Mouse (Mus musculus) intestine, embryonic 15.5 days (tissue): ENCODE results near the gene Rnaseh2a. TPM values are rescaled to one million over a fixed set of nuclear protein-coding genes. Genes with fewer than 3 reads are reported as not detected.
A peak's percentile ranks its signal among the peaks of the same experiment; 100 is the strongest.

Experiments used
- ATAC-seq: fragments of 200-750 bp; cut with Nextera tagmentation; 2 replicates; pipeline ENCODE4 v1.8.0; 2017; ENCODE audit warnings: moderate TSS enrichment, moderate library complexity
- H3K27ac ChIP-seq: fragments of 300-500 bp; sonication (generic); 2 replicates; pipeline ENCODE4 v1.5.1; 2015; ENCODE audit warnings: mild to moderate bottlenecking, inconsistent platforms
- H3K27me3 ChIP-seq: fragments of 300-500 bp; sonication (generic); replicated peaks from 2 replicates; pipeline ENCODE4 v1.6.1; 2015; ENCODE audit warnings: inconsistent platforms
- H3K36me3 ChIP-seq: fragments of 300-500 bp; sonication (generic); 2 replicates; pipeline ENCODE4 v1.6.1; 2015; ENCODE audit warnings: inconsistent platforms
- H3K4me1 ChIP-seq: fragments of 300-500 bp; sonication (generic); replicated peaks from 2 replicates; pipeline ENCODE4 v1.6.1; 2015; ENCODE audit warnings: inconsistent platforms
- H3K4me2 ChIP-seq: fragments of 300-500 bp; sonication (generic); replicated peaks from 2 replicates; pipeline ENCODE4 v1.6.1; 2015; ENCODE audit warnings: mild to moderate bottlenecking, inconsistent platforms
- H3K4me3 ChIP-seq: fragments of 300-500 bp; sonication (generic); replicated peaks from 2 replicates; pipeline ENCODE4 v1.5.1; 2015; ENCODE audit warnings: inconsistent platforms
- H3K9ac ChIP-seq: fragments of 300-500 bp; sonication (generic); 2 replicates; pipeline ENCODE4 v1.6.1; 2015; ENCODE audit warnings: inconsistent platforms
- H3K9me3 ChIP-seq: fragments of 300-500 bp; sonication (generic); 2 replicates; pipeline ENCODE4 v1.6.1; 2016; ENCODE audit warnings: inconsistent platforms
- WGBS: fragments of 180-500 bp; shearing (Covaris S2); methylation state at CpG from one replicate; pipeline ENCODE4 v1.1.7; 2015; 5-methylcytosine and 5-hydroxymethylcytosine counted together
- polyA plus RNA-seq: library from polyadenylated mRNA; unstranded; fragments of >200 nt; fragmentation: Nextera tagmentation; extraction: Ambion mirVana; gene quantifications from 2 replicates; pipeline ENCODE4 v1.2.1, GENCODE M21; 2015

Gene Rnaseh2a
- 116 and 117 TPM in 2 replicates for polyA plus RNA-seq

DNA sequence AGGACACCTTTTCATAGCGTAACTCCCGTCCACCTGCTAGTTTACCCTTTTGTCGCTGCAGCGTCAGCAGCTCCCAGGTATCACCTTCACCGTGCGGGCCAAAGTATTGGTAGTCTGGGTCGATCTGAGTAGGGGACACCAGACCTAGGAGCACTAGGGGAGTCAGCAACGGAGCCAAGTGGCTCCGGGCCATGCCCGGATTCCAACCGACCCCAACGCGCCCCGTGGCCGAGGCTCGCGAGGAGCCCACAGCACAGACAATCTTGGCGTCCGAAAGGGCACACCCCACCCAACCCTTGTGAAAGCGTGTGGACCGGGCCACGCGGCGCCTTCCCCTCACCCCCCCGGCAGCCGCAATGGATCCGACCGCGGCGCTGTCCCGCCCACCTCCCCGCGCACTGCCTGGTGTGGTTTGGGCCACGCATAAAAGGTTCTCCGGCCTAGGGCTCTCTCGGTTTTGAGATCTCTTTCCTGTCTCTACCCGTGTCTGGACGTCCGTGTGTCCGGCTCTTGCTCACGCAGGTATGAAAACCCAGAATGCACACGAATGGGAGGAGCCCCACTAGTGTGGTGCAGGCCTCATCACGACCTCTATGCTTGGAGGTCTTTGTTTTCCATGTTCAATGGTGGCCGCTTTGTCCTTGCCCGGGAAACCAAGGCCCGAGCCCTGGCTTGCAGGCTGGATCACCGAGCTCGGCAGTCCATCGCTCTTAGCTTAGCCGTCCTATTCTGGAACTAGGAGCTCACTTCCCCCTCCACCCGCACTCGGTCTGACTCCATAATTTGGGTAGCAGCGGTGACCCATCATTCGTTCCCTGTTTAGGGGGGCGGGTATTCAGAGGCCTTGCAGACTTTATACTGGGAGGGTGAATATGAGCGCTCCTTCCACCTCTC is at the start of gene Rnaseh2a, which contains the start of the genes Gm49661 and Prdx2:
Rnaseh2a (minus strand) TSS at position 527 of the 894 bp plus-strand sequence.
Gm49661 (minus strand) TSS at position 193 of the 894 bp plus-strand sequence.
Prdx2 (plus strand) TSS at position 347 of the 894 bp plus-strand sequence.
- peak within 1 kb of the TSS; percentile 89 for H3K27ac ChIP-seq
- no peaks in the 10 kb centered on the region for H3K27me3 ChIP-seq
- H3K9me3 ChIP-seq = no peaks in the 10 kb centered on the region
- peak; percentile 82 for ATAC-seq
- H3K4me1 ChIP-seq = peaks cover 29% of the 10 kb centered on the region
- H3K4me2 ChIP-seq = peak within 1 kb of the TSS; percentile 81
- under 1% methylated on average over 56 of the region's 56 CpGs for WGBS
- peak within 1 kb of the TSS; percentile 94 for H3K9ac ChIP-seq
- H3K4me3 ChIP-seq = peak within 1 kb of the TSS; percentile 70
- H3K36me3 ChIP-seq = peaks cover 19% of the 10 kb centered on the region; the same call in 1 of the 2 replicates

DNA sequence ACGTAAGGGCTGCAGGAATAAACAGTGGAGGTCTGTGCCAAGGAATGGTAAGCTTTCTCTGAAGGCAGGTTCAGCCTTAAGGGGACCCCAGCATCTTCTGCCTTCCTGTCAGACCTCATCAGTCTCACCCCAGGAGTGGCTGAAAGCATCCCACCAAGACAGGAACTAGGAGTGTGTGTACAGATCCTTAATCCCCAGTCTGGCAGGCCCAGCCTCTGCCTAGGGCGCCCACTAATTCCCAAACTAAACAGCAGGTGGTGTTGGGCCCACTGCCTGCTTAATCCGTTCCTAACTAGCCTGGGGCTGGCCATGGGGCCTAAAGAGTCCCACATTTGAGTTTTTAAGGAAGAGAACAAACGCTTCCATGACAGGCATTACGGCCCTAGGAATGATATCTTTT is 47.6 kb upstream of the Rnaseh2a start:
- H3K9ac ChIP-seq = no peak overlapping the region
- H3K36me3 ChIP-seq = peaks cover 21% of the 10 kb centered on the region
- H3K4me3 ChIP-seq = no peak overlapping the region
- ATAC-seq = no peak
- H3K27ac ChIP-seq = no peak overlapping the region
- WGBS = 56% methylated on average over 5 of the region's 5 CpGs
- peaks cover 5% of the 10 kb centered on the region; the same call in 1 of the 2 replicates for H3K4me1 ChIP-seq
- H3K27me3 ChIP-seq = peaks cover 13% of the 10 kb centered on the region
- no peak overlapping the region for H3K4me2 ChIP-seq
- no peaks in the 10 kb centered on the region for H3K9me3 ChIP-seq

DNA sequence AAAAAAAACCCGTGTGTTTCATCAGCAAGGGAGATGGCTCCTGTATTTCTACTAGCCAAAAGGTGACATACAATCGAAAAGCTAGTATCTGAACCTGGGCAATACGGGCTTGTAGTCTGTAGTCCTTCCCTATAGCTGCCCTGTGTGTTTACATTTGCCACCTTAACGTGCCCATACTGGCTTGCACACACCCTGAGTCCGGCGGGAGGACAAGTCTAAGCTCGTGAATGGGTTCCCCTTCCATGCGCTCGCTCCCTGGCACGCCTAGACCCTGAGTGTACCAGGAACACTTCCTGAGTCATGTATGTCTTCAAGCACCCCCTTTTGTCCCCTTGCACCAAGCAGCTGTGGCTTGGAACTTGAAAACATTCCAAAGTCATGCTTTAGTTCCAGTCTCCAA is 47.2 kb upstream of the Rnaseh2a start:
- Histone ChIP-seq H3K4me3 (no peak overlapping the region), H3K9me3 (no peaks in the 10 kb centered on the region), H3K9ac (no peak overlapping the region), H3K27ac (no peak overlapping the region), H3K36me3 (peaks cover 21% of the 10 kb centered on the region; the same call in 1 of the 2 replicates), H3K4me1 (peaks cover 5% of the 10 kb centered on the region; the same call in 1 of the 2 replicates), H3K4me2 (no peak overlapping the region), H3K27me3 (peaks cover 16% of the 10 kb centered on the region)
- 67% methylated on average over 10 of the region's 10 CpGs for WGBS
- no peak for ATAC-seq

DNA sequence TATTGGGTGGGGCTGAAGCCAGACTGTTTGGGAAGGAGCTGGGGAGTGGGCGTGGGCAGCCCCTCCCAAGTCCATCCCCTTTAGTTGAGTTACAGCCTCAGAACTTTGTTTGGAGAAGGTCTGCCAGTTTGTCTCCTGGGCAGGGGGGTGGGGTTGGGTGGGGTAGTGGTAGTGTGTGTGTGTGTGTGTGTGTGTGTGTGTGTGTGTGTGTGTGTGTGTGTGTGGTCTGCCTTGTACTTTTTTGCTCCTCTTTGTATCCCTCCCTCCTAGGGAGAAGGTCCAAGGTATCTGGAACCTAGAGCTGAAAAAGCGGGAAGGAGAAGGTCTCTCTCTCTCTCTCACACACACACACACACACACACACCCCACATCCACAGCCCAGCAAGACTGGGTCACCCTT is 44.9 kb upstream of the Rnaseh2a start, which contains the start of gene Best2:
Best2 (minus strand) TSS at position 101 of the 400 bp plus-strand sequence.
- no peaks in the 10 kb centered on the region for H3K9me3 ChIP-seq
- peaks cover 7% of the 10 kb centered on the region; the same call in 1 of the 2 replicates for H3K36me3 ChIP-seq
- H3K4me3 ChIP-seq = peak within 1 kb of the TSS; percentile 34
- no peak within 1 kb of the TSS for H3K27ac ChIP-seq
- 38% methylated on average over 2 of the region's 2 CpGs for WGBS
- peak within 1 kb of the TSS; percentile 81 for H3K4me2 ChIP-seq
- peak within 1 kb of the TSS; percentile 34; the same call in 1 of the 2 replicates for H3K9ac ChIP-seq
- H3K4me1 ChIP-seq = peaks cover 5% of the 10 kb centered on the region; the same call in 1 of the 2 replicates
- no peak for ATAC-seq
- peaks cover 28% of the 10 kb centered on the region for H3K27me3 ChIP-seq

DNA sequence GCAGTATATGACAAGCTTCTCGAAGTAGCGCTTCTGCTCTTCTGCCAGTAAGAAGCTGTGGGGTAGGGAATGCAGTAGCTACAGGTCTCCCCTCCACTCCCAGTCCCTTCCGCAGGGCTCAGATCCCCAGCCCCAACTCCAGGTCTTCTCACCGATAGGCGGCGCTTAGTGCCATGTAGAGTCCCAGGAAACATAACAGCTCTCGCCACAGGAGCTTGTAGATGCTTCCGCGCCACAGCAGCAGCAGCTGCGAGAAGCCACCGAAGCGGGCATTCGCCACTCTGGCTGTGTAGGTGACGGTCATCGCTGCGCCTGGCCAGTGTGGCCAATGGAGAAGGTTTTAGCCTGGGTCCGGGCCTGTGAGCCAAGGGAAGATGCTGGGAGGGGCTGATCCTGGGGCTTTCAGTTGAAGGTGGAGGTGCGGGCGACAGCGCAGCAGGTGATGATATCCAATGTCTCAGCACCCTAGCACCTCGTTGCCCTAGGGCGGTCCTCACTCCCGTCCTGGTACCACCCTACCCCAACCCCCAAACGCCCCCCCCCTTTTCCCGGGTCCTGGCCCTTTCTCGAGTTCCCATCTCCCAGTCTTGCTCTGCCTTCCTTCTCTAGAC is 43.8 kb upstream of the Rnaseh2a start:
- peaks cover 34% of the 10 kb centered on the region for H3K27me3 ChIP-seq
- H3K27ac ChIP-seq = no peak overlapping the region
- H3K4me1 ChIP-seq = peaks cover 5% of the 10 kb centered on the region; the same call in 1 of the 2 replicates
- peak overlapping the region; percentile 34 for H3K4me3 ChIP-seq
- 0 out of 2 replicates have a peak, but pooled peaks cover 1% of the 10 kb centered on the region for H3K36me3 ChIP-seq
- WGBS = 5% methylated on average over 26 of the region's 26 CpGs
- H3K4me2 ChIP-seq = peak overlapping the region; percentile 81
- peak; percentile 73; the same call in 1 of the 2 replicates for ATAC-seq
- H3K9ac ChIP-seq = peak overlapping the region; percentile 34; the same call in 1 of the 2 replicates
- no peaks in the 10 kb centered on the region for H3K9me3 ChIP-seq

DNA sequence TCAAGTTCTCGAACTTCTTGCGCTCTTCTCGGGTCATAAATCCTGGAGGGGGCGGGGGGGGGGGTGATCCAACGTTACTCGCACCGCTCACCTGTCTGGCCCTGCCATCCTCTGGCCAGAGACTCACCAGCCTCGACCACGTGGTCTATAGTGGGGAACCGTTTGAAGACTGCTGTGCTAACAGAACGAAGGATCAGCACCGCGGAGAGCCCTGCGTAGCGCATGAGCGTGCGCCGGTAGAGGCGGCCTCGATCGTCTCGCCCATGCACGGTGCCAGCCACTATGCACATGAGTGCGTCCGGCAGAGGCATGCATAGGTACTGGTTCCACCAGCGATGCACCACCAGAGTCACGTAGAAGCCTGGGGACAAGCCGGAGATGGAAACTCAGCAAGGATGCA is 41.7 kb upstream of the Rnaseh2a start:
- Histone ChIP-seq H3K9ac (no peak overlapping the region), H3K4me2 (no peak overlapping the region), H3K27me3 (peaks cover 45% of the 10 kb centered on the region), H3K27ac (no peak overlapping the region), H3K36me3 (no peaks in the 10 kb centered on the region), H3K9me3 (no peaks in the 10 kb centered on the region), H3K4me1 (peaks cover 5% of the 10 kb centered on the region; the same call in 1 of the 2 replicates), H3K4me3 (no peak overlapping the region)
- ATAC-seq = peak; percentile 49; the same call in 1 of the 2 replicates
- WGBS = 11% methylated on average over 28 of the region's 28 CpGs

DNA sequence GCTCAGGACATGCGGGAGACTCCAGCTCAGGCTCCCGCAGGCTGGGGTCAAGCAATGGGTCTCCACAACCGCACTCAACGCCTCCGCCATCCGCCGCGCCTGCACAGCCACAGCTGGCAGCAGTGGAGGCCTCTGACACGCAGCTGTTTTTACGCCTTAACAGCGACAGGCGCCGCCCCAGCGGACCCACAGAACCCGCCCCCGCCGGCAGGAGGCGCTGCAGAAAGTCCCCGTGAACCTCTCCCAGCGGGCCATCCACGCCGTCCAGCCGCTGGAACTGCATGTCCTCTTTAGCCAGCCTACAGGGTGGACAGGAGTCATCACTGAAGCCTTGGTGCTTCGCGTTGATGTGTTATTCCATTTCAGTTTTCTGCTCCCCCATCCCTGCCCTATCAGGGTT is 38.1 kb upstream of the Rnaseh2a start:
- H3K9me3 ChIP-seq = no peaks in the 10 kb centered on the region
- no peaks in the 10 kb centered on the region for H3K36me3 ChIP-seq
- no peak overlapping the region for H3K27ac ChIP-seq
- no peak overlapping the region for H3K9ac ChIP-seq
- H3K4me3 ChIP-seq = no peak overlapping the region
- ATAC-seq = no peak
- H3K27me3 ChIP-seq = peaks cover 34% of the 10 kb centered on the region
- H3K4me2 ChIP-seq = no peak overlapping the region
- WGBS = 22% methylated on average over 25 of the region's 25 CpGs
- H3K4me1 ChIP-seq = no peaks in the 10 kb centered on the region

DNA sequence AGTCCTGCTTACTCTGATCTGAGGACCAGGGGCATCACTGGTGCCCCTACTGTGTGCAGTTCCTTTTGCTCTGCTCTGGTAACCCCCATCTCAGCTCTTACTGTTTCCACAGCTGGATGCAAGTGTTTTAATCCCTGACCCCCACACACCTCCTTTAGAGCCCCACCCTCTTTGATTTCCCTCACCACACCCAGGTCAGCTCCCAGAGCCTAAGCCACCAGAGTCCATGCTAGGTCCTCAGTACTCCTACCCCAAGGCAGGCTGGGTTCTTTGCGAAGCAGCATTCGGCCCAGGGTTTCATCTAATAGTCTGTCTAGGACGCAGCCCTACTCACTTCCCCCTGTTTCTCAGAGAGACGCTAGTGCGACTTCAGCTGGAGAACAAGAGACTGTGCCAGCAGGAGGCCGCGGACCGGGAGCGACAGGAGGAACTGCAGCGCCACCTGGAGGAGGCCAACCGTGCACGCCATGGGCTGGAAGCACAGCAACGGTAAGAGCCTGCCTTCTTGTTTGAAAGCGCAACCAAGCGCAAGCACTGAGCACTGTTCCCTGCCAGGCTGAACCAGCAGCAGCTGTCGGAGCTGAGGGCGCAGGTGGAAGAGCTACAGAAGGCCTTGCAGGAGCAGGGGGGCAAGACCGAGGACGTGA is 28.2 kb upstream of the Rnaseh2a start:
- Histone ChIP-seq H3K4me1 (peaks cover 5% of the 10 kb centered on the region; the same call in 1 of the 2 replicates), H3K9ac (no peak overlapping the region), H3K4me2 (peak overlapping the region; percentile 30; the same call in 1 of the 2 replicates), H3K9me3 (no peaks in the 10 kb centered on the region), H3K27me3 (no peaks in the 10 kb centered on the region), H3K36me3 (no peaks in the 10 kb centered on the region), H3K27ac (no peak overlapping the region), H3K4me3 (no peak overlapping the region)
- 8% methylated on average over 19 of the region's 19 CpGs for WGBS
- ATAC-seq = peak; percentile 72

DNA sequence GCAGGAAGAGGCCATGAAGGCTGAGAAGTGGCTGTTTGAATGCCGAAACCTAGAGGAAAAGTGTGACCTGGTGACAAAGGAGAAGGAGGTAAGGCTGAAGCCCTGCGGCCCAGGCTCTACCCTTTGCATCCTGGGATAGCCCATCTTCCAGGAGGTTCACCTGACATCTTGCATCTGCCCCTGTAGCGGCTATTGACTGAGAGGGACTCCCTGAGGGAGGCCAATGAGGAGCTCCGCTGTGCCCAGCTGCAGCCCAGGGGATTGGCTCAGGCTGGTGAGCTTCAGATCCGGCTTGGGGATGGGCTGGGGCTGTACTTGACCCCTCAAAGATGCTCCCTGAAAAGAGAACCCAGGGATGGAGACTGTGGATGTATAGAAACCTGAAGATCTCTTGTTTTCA is 27.4 kb upstream of the Rnaseh2a start:
- no peak for ATAC-seq
- Histone ChIP-seq H3K4me3 (no peak overlapping the region), H3K27me3 (no peaks in the 10 kb centered on the region), H3K4me2 (no peak overlapping the region), H3K9me3 (no peaks in the 10 kb centered on the region), H3K9ac (no peak overlapping the region), H3K36me3 (no peaks in the 10 kb centered on the region), H3K27ac (no peak overlapping the region), H3K4me1 (peaks cover 5% of the 10 kb centered on the region; the same call in 1 of the 2 replicates)
- WGBS = 86% methylated on average over 5 of the region's 5 CpGs

DNA sequence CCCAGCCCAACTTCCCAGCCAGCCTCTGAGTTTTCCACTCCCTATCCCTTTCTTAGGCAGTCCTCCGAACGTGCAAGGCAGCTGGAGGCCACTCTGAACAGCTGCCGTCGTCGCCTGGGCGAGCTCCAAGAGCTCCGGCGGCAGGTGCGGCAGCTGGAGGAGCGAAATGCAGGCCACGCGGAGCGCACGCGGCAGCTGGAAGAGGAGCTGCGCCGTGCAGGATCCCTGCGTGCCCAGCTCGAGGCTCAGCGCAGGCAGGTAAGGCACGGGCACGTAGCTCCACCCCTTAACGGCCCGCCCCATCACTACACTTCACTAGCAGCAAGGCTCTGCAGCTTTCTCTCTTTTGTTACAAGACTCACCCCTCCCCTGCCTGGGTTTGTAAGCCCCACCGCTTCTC is 26.1 kb upstream of the Rnaseh2a start:
- 36% methylated on average over 25 of the region's 25 CpGs for WGBS
- no peak overlapping the region for H3K27ac ChIP-seq
- no peak overlapping the region for H3K4me3 ChIP-seq
- H3K4me1 ChIP-seq = peaks cover 13% of the 10 kb centered on the region
- H3K27me3 ChIP-seq = no peaks in the 10 kb centered on the region
- ATAC-seq = no peak
- no peak overlapping the region for H3K9ac ChIP-seq
- H3K9me3 ChIP-seq = no peaks in the 10 kb centered on the region
- no peak overlapping the region for H3K4me2 ChIP-seq
- H3K36me3 ChIP-seq = no peaks in the 10 kb centered on the region

DNA sequence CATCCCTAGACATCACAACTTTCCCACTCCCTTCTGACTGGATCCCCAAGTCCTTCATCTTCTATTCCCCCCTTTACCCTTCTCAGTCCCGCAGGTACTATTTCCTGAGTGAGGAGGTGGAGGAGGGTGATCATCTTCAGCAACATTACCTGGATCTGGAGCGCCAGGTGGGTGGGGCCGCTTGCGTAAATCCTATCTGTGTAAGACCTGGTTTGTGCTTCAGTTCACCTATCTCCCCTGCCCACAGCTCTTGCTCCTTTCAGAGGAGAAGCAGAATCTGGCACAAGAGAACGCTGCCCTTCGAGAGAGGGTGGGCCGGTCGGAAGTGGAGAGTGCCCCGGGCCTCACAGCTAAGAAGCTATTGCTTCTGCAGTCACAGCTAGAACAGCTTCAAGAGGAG is 24.8 kb upstream of the Rnaseh2a start:
- Histone ChIP-seq H3K27ac (no peak overlapping the region), H3K27me3 (no peaks in the 10 kb centered on the region), H3K9me3 (no peaks in the 10 kb centered on the region), H3K9ac (no peak overlapping the region), H3K36me3 (no peaks in the 10 kb centered on the region), H3K4me3 (no peak overlapping the region), H3K4me2 (no peak overlapping the region), H3K4me1 (peaks cover 14% of the 10 kb centered on the region)
- ATAC-seq = no peak
- 79% methylated on average over 9 of the region's 9 CpGs for WGBS
